Mouse (Mus musculus) spleen, adult 2 months (tissue): ENCODE data around the gene Sec63.

Experiments used
- CTCF ChIP-seq: fragments of 200-500 bp; IDR thresholded peaks from 2 replicates; pipeline ENCODE4 v1.5.1; 2011; ENCODE audit warnings: mild to moderate bottlenecking, inconsistent platforms; ENCODE audit not compliant: insufficient read depth, insufficient read length, insufficient replicate concordance; ENCODE audit errors: extremely low read depth
- POLR2A ChIP-seq: fragments of 200-500 bp; IDR thresholded peaks from 2 replicates; pipeline ENCODE4 v1.6.1; 2011; ENCODE audit warnings: low read depth, low read length, inconsistent platforms

DNA sequence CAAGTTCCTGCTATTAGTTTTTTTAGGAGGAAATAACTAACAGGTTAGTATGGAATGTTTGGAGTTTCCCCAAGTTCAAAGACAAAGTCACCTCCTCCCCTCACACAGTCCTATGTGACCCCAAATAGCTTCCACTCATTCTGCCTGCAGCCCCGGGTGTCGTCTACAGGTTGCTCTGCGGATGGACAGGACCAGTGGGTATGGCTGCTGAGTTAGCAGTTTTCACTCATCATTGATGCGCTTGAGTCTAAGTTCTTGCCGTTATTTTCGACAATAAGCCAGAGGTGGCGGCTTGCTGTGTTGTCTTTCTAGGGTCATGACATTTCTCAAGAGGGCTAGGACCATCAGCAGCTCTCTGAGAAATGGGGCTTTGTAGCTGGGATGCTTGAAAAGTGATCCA lies 100.2 kb downstream of the Sec63 start:
- no peak for TF ChIP-seq CTCF
- no peak for TF ChIP-seq POLR2A
